Mouse (Mus musculus): ENCODE measurements around the gene C130050O18Rik. TPM values are rescaled to one million over a fixed set of nuclear protein-coding genes. Genes with fewer than 3 reads are reported as not detected.

C130050O18Rik gene
- total and polyA plus RNA-seq, 3 experiments, result 0.68 to 1.1 (median 0.98) TPM

DNA sequence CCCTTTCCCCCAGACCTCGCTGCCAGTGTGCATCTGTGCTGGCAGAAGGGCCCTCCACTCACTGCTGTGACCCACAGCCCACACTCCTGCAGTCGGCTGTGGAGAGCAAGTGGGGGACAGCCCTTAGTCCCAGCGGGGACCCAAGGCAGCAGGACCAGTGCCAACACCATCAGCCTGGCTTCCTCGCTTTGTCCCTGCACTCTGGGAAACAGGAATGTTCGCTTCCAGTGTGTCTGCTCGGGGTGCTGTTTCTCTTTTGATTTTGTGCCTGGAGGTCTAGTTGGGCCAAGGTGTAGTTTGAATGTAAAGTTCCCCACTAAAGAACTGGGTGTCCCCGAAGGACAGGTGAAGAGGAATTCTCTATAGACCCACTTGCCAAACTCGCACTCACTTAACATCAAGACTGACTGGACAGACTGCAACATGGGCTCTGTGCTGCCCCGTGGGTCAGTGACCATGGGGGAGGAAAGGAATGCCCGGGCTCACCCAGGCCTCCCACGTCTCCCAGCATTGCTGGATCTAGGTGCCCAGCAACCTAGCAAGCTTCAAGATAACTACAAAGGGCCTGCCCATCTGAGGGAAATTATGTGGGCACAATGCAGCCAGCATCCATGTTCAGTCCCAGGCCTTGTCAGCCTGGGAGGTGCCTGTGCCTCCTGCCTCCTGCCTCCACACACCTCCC lies 13.6 kb upstream of the C130050O18Rik start:
- no peaks in the 10 kb centered on the region for H3K27me3 ChIP-seq (ENCODE audit: control insufficient read depth, insufficient read depth, low read length)
- H3K4me1 ChIP-seq (ENCODE audit: control insufficient read depth, insufficient read depth, low read length), result peaks cover 43% of the 10 kb centered on the region

GRCm38 (mm10) chr5:139392219-139393196 lies 12.6 kb upstream of the C130050O18Rik start:
- Histone ChIP-seq H3K36me3 (ENCODE audit: control insufficient read depth, insufficient read depth, low read length) (peaks cover 5% of the 10 kb centered on the region; the same call in 1 of the 2 replicates), H3K79me2 (replicated peaks; ENCODE audit: control insufficient read depth, insufficient read depth, low read length) (peaks cover 5% of the 10 kb centered on the region), H3K4me1 (ENCODE audit: control insufficient read depth, insufficient read depth, low read length) (peaks cover 45% of the 10 kb centered on the region), H3K4me3 (no peak overlapping the region), H3K9ac (ENCODE audit: low read depth, low read length) (peak overlapping the region; percentile 51), H3K27ac (peak overlapping the region; percentile 77), H3K27me3 (ENCODE audit: control insufficient read depth, insufficient read depth, low read length) (no peaks in the 10 kb centered on the region)
- TF ChIP-seq POLR2A (IDR thresholded peaks at IDR 0.05; ENCODE audit: insufficient read depth, low read depth, low read length) (no peak), EP300 (IDR thresholded peaks at IDR 0.05; ENCODE audit: insufficient read depth, low read depth, low read length) (no peak), CTCF (IDR thresholded peaks at IDR 0.05) (no peak)
- 83% methylated on average over 37 of the region's 37 CpGs for WGBS
- intact Hi-C loops (cut with DNase I), result loop anchor here (1.0 kb wide), 1 partner anchor 25 kb away; no protein-coding TSS in a partner anchor
- DNase-seq, result no peak

More for the DNA sequence above, 13.6 kb upstream of the C130050O18Rik start:
- Histone ChIP-seq H3K9ac (ENCODE audit: low read depth, low read length) (peak overlapping the region; percentile 56), H3K36me3 (ENCODE audit: control insufficient read depth, insufficient read depth, low read length) (peaks cover 5% of the 10 kb centered on the region; the same call in 1 of the 2 replicates), H3K27ac (peak overlapping the region; percentile 77), H3K4me3 (no peak overlapping the region; the same call in 1 of the 2 replicates), H3K79me2 (replicated peaks; ENCODE audit: control insufficient read depth, insufficient read depth, low read length) (peaks cover 5% of the 10 kb centered on the region)
- intact Hi-C loops (cut with DNase I), result no loop called here
- 33% methylated on average over 11 of the region's 11 CpGs for WGBS
- TF ChIP-seq EP300 (IDR thresholded peaks at IDR 0.05; ENCODE audit: insufficient read depth, low read depth, low read length) (peak; percentile 60; the same call in 1 of the 2 replicates), CTCF (IDR thresholded peaks at IDR 0.05) (0 out of 2 replicates have a peak, but pooled peaks have one; percentile 2), POLR2A (IDR thresholded peaks at IDR 0.05; ENCODE audit: insufficient read depth, low read depth, low read length) (0 out of 2 replicates have a peak, but pooled peaks have one; percentile 13)
- peak in 1 of 2 experiments; percentile 63 for DNase-seq

DNA sequence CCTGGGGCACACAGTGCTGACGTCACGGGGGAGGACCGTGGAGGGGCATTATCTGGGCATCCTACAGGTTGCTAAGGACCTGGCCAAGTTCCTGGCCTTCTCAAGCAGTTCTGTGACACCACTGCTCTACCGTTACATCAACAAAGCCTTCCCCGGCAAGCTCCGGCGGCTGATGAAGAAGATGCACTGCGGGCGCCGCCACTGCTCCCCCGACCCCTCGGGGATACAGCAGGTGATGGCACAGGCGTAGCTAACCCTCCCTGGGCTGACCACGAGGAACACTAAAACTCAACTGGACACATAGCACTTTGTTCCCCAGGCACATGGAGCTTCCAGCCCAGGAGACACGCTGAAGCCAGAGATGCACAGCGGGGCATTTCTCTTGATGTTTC lies 11.9 kb upstream of the C130050O18Rik start:
- intact Hi-C loops (cut with DNase I), result loop anchor here (1.0 kb wide), 1 partner anchor 26 kb away; no protein-coding TSS in a partner anchor
- no peak for TF ChIP-seq EP300 (IDR thresholded peaks at IDR 0.05; ENCODE audit: insufficient read depth, low read depth, low read length)
- no peak for TF ChIP-seq POLR2A (IDR thresholded peaks at IDR 0.05; ENCODE audit: insufficient read depth, low read depth, low read length)
- TF ChIP-seq CTCF (IDR thresholded peaks at IDR 0.05), result no peak
- DNase-seq, result no peak
- no peak overlapping the region; the same call in 1 of the 2 replicates for H3K27ac ChIP-seq
- WGBS, result 85% methylated on average over 16 of the region's 16 CpGs
- no peak overlapping the region for H3K9ac ChIP-seq (ENCODE audit: low read depth, low read length)
- H3K4me3 ChIP-seq, result no peak overlapping the region
- H3K79me2 ChIP-seq (replicated peaks; ENCODE audit: control insufficient read depth, insufficient read depth, low read length), result peaks cover 5% of the 10 kb centered on the region
- H3K36me3 ChIP-seq (ENCODE audit: control insufficient read depth, insufficient read depth, low read length), result peaks cover 5% of the 10 kb centered on the region; the same call in 1 of the 2 replicates
- H3K4me1 ChIP-seq (ENCODE audit: control insufficient read depth, insufficient read depth, low read length), result peaks cover 46% of the 10 kb centered on the region
- no peaks in the 10 kb centered on the region for H3K27me3 ChIP-seq (ENCODE audit: control insufficient read depth, insufficient read depth, low read length)

DNA sequence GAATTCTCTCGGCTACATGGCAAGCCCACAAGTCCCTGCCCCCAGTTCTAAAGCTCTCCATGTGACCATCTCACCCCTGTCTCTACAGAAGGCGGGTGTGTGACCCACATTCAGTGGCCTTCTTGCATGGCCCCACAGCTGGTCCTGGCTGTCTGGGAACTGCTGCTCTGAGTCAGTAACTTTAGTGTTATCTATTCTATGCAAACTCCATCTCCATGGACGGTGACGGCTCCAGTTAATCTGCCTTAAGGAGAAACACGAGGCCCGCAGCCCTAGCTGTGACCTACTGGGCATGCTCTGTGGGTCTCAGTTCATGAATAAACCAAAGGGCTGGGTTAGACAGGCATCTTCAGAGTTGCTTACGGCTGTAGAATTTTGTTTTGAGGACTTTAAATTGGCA lies 10.7 kb upstream of the C130050O18Rik start:
- whole genome bisulfite sequencing, result 70% methylated on average over 7 of the region's 7 CpGs

DNA sequence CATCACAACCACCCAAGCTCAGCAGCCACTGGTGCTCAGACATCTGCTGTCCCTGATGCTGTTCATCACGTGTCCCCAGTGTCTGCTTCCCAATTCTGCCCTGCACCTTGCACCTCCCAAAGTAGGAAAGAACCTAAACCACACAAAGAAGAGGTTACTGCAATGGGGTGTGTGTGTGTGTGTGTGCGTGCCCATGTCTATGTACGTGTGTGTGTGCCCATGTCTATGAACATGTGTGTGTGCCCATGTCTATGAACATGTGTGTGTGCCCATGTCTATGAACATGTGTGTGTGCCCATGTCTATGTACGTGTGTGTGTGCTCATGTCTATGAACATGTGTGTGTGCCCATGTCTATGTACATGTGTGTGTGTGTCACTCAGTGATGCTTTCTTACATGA lies 9.6 kb upstream of the C130050O18Rik start:
- no peak overlapping the region for H3K27ac ChIP-seq
- peaks cover 5% of the 10 kb centered on the region for H3K79me2 ChIP-seq (replicated peaks; ENCODE audit: control insufficient read depth, insufficient read depth, low read length)
- intact Hi-C loops (cut with DNase I), result no loop called here
- no peaks in the 10 kb centered on the region; the same call in 1 of the 2 replicates for H3K36me3 ChIP-seq (ENCODE audit: control insufficient read depth, insufficient read depth, low read length)
- H3K9ac ChIP-seq (ENCODE audit: low read depth, low read length), result no peak overlapping the region
- 91% methylated on average over 4 of the region's 4 CpGs for WGBS
- DNase-seq, result no peak
- no peaks in the 10 kb centered on the region for H3K27me3 ChIP-seq (ENCODE audit: control insufficient read depth, insufficient read depth, low read length)
- H3K4me1 ChIP-seq (ENCODE audit: control insufficient read depth, insufficient read depth, low read length), result peaks cover 36% of the 10 kb centered on the region
- TF ChIP-seq EP300 (IDR thresholded peaks at IDR 0.05; ENCODE audit: insufficient read depth, low read depth, low read length) (no peak), POLR2A (IDR thresholded peaks at IDR 0.05; ENCODE audit: insufficient read depth, low read depth, low read length) (no peak), CTCF (IDR thresholded peaks at IDR 0.05) (no peak)
- H3K4me3 ChIP-seq, result no peak overlapping the region

More for the DNA sequence above, 10.7 kb upstream of the C130050O18Rik start:
- TF ChIP-seq CTCF (IDR thresholded peaks at IDR 0.05) (no peak), POLR2A (IDR thresholded peaks at IDR 0.05; ENCODE audit: insufficient read depth, low read depth, low read length) (no peak)
- Histone ChIP-seq H3K27ac (peak overlapping the region; percentile 26; the same call in 1 of the 2 replicates), H3K36me3 (ENCODE audit: control insufficient read depth, insufficient read depth, low read length) (no peaks in the 10 kb centered on the region; the same call in 1 of the 2 replicates), H3K4me3 (no peak overlapping the region), H3K79me2 (replicated peaks; ENCODE audit: control insufficient read depth, insufficient read depth, low read length) (peaks cover 5% of the 10 kb centered on the region), H3K9ac (ENCODE audit: low read depth, low read length) (no peak overlapping the region), H3K27me3 (ENCODE audit: control insufficient read depth, insufficient read depth, low read length) (no peaks in the 10 kb centered on the region), H3K4me1 (ENCODE audit: control insufficient read depth, insufficient read depth, low read length) (peaks cover 41% of the 10 kb centered on the region)
- no peak for DNase-seq
- intact Hi-C loops (cut with DNase I), result no loop called here

Data from heart, adult 2 months (tissue).